Mouse (Mus musculus) intestine, postnatal 0 days (tissue): Measurements from ENCODE around the gene Rad9a. TPM values are rescaled to one million over a fixed set of nuclear protein-coding genes. Genes with fewer than 3 reads are reported as not detected.

Source experiments
- ATAC-seq: fragments of 200-750 bp; cut with Nextera tagmentation; 2 replicates; pipeline ENCODE4 v1.8.0; 2017; ENCODE audit warnings: mild to moderate bottlenecking, moderate TSS enrichment, moderate library complexity
- H3K27ac ChIP-seq: fragments of 300-500 bp; sonication (generic); 2 replicates; pipeline ENCODE4 v1.5.1; 2014; ENCODE audit warnings: mild to moderate bottlenecking, low read depth, low read length, moderate library complexity
- H3K27me3 ChIP-seq: fragments of 300-500 bp; sonication (generic); replicated peaks from 2 replicates; pipeline ENCODE4 v1.6.1; 2014; ENCODE audit warnings: low read length, mixed read lengths; ENCODE audit not compliant: control insufficient read depth, insufficient read depth
- H3K36me3 ChIP-seq: fragments of 300-500 bp; sonication (generic); 2 replicates; pipeline ENCODE4 v1.6.1; 2014; ENCODE audit warnings: mild to moderate bottlenecking, moderate library complexity; ENCODE audit not compliant: control insufficient read depth, insufficient read depth
- H3K4me1 ChIP-seq: fragments of 300-500 bp; sonication (generic); replicated peaks from 2 replicates; pipeline ENCODE4 v1.6.1; 2014; ENCODE audit warnings: antibody characterized with exemption, low read length, mixed read lengths; ENCODE audit not compliant: control insufficient read depth, insufficient read depth
- H3K4me2 ChIP-seq: fragments of 300-500 bp; sonication (generic); replicated peaks from 2 replicates; pipeline ENCODE4 v1.6.1; 2014; ENCODE audit warnings: low read depth, mild to moderate bottlenecking, moderate library complexity
- H3K4me3 ChIP-seq: fragments of 300-500 bp; sonication (generic); 2 replicates; pipeline ENCODE4 v1.5.1; 2014; ENCODE audit warnings: low read depth, low read length
- H3K9ac ChIP-seq: fragments of 300-500 bp; sonication (generic); 2 replicates; pipeline ENCODE4 v1.6.1; 2014; ENCODE audit warnings: mild to moderate bottlenecking, low read depth, low read length
- H3K9me3 ChIP-seq: fragments of 300-500 bp; sonication (generic); 2 replicates; pipeline ENCODE4 v1.6.1; 2016; ENCODE audit warnings: mixed run types; ENCODE audit not compliant: control insufficient read depth
- CTCF ChIP-seq: sonication (generic); IDR thresholded peaks from 2 replicates; pipeline ENCODE4 v1.5.1; 2016; ENCODE audit warnings: low read depth, mild to moderate bottlenecking, control low read depth, antibody characterized with exemption, moderate library complexity
- WGBS: fragments of 180-500 bp; shearing (Covaris S2); extraction: QIAGEN DNeasy Blood & Tissue Kit; methylation state at CpG from one replicate; pipeline ENCODE4 v1.1.7; 2014; 5-methylcytosine and 5-hydroxymethylcytosine counted together
- microRNA-seq: library from miRNA; unstranded; fragments of <30 nt; microRNA quantifications from one replicate; pipeline ENCODE4, GENCODE M21; 2016
- polyA plus RNA-seq: library from polyadenylated mRNA; unstranded; fragments of >200 nt; fragmentation: Nextera tagmentation; extraction: Ambion mirVana; gene quantifications from 2 replicates; pipeline ENCODE4 v1.2.1, GENCODE M21; 2015

Rad9a gene
- polyA plus RNA-seq, 1 experiment from 2014 or later: 12.3 TPM

- peaks cover 9% of the 10 kb centered on the region; the same call in 1 of the 2 replicates for H3K4me1 ChIP-seq
- H3K9me3 ChIP-seq: no peaks in the 10 kb centered on the region
- peak overlapping the region; percentile 80 for H3K4me2 ChIP-seq
- H3K27ac ChIP-seq: no peak overlapping the region
- H3K27me3 ChIP-seq: no peaks in the 10 kb centered on the region
- peak overlapping the region; percentile 84 for H3K4me3 ChIP-seq
- 0 out of 2 replicates have a peak overlapping the region, but pooled peaks have one; percentile 95 for H3K9ac ChIP-seq
- TF ChIP-seq CTCF: no peak
- WGBS: 42% methylated on average over 9 of the region's 9 CpGs
- 0 out of 2 replicates have a peak, but pooled peaks have one; percentile 0 for ATAC-seq
- H3K36me3 ChIP-seq: peaks cover 30% of the 10 kb centered on the region
These were observed 53.5 kb downstream of the Rad9a start for GRCm38 (mm10) chr19:4147782-4148490.

- H3K4me3 ChIP-seq: no peak overlapping the region
- H3K4me2 ChIP-seq: no peak overlapping the region
- H3K36me3 ChIP-seq: peaks cover 21% of the 10 kb centered on the region
- no peaks in the 10 kb centered on the region for H3K9me3 ChIP-seq
- WGBS: 74% methylated on average over 3 of the region's 3 CpGs
- no peaks in the 10 kb centered on the region for H3K27me3 ChIP-seq
- no peak for TF ChIP-seq CTCF
- no peak overlapping the region for H3K9ac ChIP-seq
- H3K27ac ChIP-seq: no peak overlapping the region
- no peak for ATAC-seq
- H3K4me1 ChIP-seq: peaks cover 9% of the 10 kb centered on the region; the same call in 1 of the 2 replicates
These were observed 54.4 kb downstream of the Rad9a start for GRCm38 (mm10) chr19:4147022-4147405.

- no peak overlapping the region for H3K9ac ChIP-seq
- peaks cover 17% of the 10 kb centered on the region for H3K36me3 ChIP-seq
- no peak overlapping the region for H3K4me3 ChIP-seq
- 73% methylated on average over 12 of the region's 12 CpGs for WGBS
- no peaks in the 10 kb centered on the region for H3K27me3 ChIP-seq
- H3K9me3 ChIP-seq: no peaks in the 10 kb centered on the region
- no peak overlapping the region for H3K4me2 ChIP-seq
- no peak for TF ChIP-seq CTCF
- H3K27ac ChIP-seq: no peak overlapping the region
- no peak for ATAC-seq
- peaks cover 9% of the 10 kb centered on the region; the same call in 1 of the 2 replicates for H3K4me1 ChIP-seq
These were observed 55.0 kb downstream of the Rad9a start for GRCm38 (mm10) chr19:4146366-4147021.

GRCm38 (mm10) chr19:4145936-4146335 lies 55.5 kb downstream of the Rad9a start:
- H3K4me3 ChIP-seq: no peak overlapping the region
- H3K27me3 ChIP-seq: no peaks in the 10 kb centered on the region
- peaks cover 11% of the 10 kb centered on the region for H3K36me3 ChIP-seq
- no peak overlapping the region for H3K4me2 ChIP-seq
- peaks cover 9% of the 10 kb centered on the region; the same call in 1 of the 2 replicates for H3K4me1 ChIP-seq
- H3K27ac ChIP-seq: no peak overlapping the region
- no peak for TF ChIP-seq CTCF
- WGBS: 90% methylated on average over 5 of the region's 5 CpGs
- no peak overlapping the region for H3K9ac ChIP-seq
- no peak for ATAC-seq
- no peaks in the 10 kb centered on the region for H3K9me3 ChIP-seq

Small RNA genes lying within 50 kb of the gene (microRNA-seq; reads per million reads assigned to microRNA genes)
- gene Gm26115: not detected

Other genes starting within 250 kb of the Rad9a start
- not detected in 2 replicates for gene Aldh3b3, start 243.0 kb downstream of the Rad9a start, polyA plus RNA-seq
- 0.17 and 0.51 TPM in 2 replicates for gene Aldh3b2, start 229.3 kb downstream of the Rad9a start, polyA plus RNA-seq
- gene Acy3, start 215.1 kb downstream of the Rad9a start, polyA plus RNA-seq: 32.3 and 34.5 TPM in 2 replicates
- gene Tbx10, start 208.9 kb downstream of the Rad9a start, polyA plus RNA-seq: 0.59 and 0.61 TPM in 2 replicates
- gene Nudt8, start 201.1 kb downstream of the Rad9a start, polyA plus RNA-seq: 31.7 and 32.9 TPM in 2 replicates
- gene Gm49405, start 201.0 kb downstream of the Rad9a start, polyA plus RNA-seq: 0.42 and 0.44 TPM in 2 replicates
- gene Doc2g, start 198.3 kb downstream of the Rad9a start, polyA plus RNA-seq: 0.64 and 0.89 TPM in 2 replicates
- 244 and 255 TPM in 2 replicates for gene Ndufv1, start 188.9 kb downstream of the Rad9a start, polyA plus RNA-seq
- gene Gstp1, start 163.7 kb downstream of the Rad9a start, polyA plus RNA-seq: 746 and 756 TPM in 2 replicates
- 151 and 182 TPM in 2 replicates for gene Gstp2, start 155.6 kb downstream of the Rad9a start, polyA plus RNA-seq
- 68.7 and 72.6 TPM in 2 replicates for gene Gstp3, start 142.1 kb downstream of the Rad9a start, polyA plus RNA-seq
- not detected in 2 replicates for gene Cabp2, start 120.1 kb downstream of the Rad9a start, polyA plus RNA-seq
- 97.1 and 108 TPM in 2 replicates for gene Cdk2ap2, start 104.5 kb downstream of the Rad9a start, polyA plus RNA-seq
- gene Pitpnm1, start 101.7 kb downstream of the Rad9a start, polyA plus RNA-seq: 13.7 and 16.3 TPM in 2 replicates
- gene Aip, start 75.8 kb downstream of the Rad9a start, polyA plus RNA-seq: 42.0 and 42.3 TPM in 2 replicates
- gene Gpr152, start 61.9 kb downstream of the Rad9a start, polyA plus RNA-seq: not detected in 2 replicates
- gene Cabp4, start 57.6 kb downstream of the Rad9a start, polyA plus RNA-seq: 0.33 TPM in 2 replicates
- 237 and 239 TPM in 2 replicates for gene Coro1b, start 53.0 kb downstream of the Rad9a start, polyA plus RNA-seq
- gene Ptprcap, start 48.1 kb downstream of the Rad9a start, polyA plus RNA-seq: 2.7 and 3.4 TPM in 2 replicates
- gene Rps6kb2, start 38.3 kb downstream of the Rad9a start, polyA plus RNA-seq: 33.9 and 35.1 TPM in 2 replicates
- gene Carns1, start 26.2 kb downstream of the Rad9a start, polyA plus RNA-seq: 0.90 TPM in 2 replicates
- gene Tbc1d10c, start 10.4 kb downstream of the Rad9a start, polyA plus RNA-seq: 2.0 and 2.3 TPM in 2 replicates
- gene Ppp1ca, start 9.6 kb downstream of the Rad9a start, polyA plus RNA-seq: 370 and 382 TPM in 2 replicates
- 2.4 and 2.5 TPM in 2 replicates for gene Clcf1, start 12.6 kb upstream of the Rad9a start, polyA plus RNA-seq
- not detected in 2 replicates for gene AC109138.7, start 12.7 kb upstream of the Rad9a start, polyA plus RNA-seq
- 81.5 and 87.8 TPM in 2 replicates for gene Pold4, start 30.2 kb upstream of the Rad9a start, polyA plus RNA-seq
- gene Ssh3, start 67.5 kb upstream of the Rad9a start, polyA plus RNA-seq: 18.1 and 18.5 TPM in 2 replicates
- gene Ankrd13d, start 81.5 kb upstream of the Rad9a start, polyA plus RNA-seq: 2.0 and 2.4 TPM in 2 replicates
- gene Grk2, start 104.6 kb upstream of the Rad9a start, polyA plus RNA-seq: 14.4 and 18.5 TPM in 2 replicates
- gene Kdm2a, start 196.6 kb upstream of the Rad9a start, polyA plus RNA-seq: 21.0 and 21.2 TPM in 2 replicates
- 54.8 and 60.3 TPM in 2 replicates for gene Rhod, start 237.8 kb upstream of the Rad9a start, polyA plus RNA-seq